Mouse (Mus musculus): ENCODE measurements around the gene Sema7a.

- no peak for TF ChIP-seq GATA1 (IDR thresholded peaks at IDR 0.05; ENCODE audit: borderline replicate concordance, low read length)
- TF ChIP-seq FLI1 (IDR thresholded peaks at IDR 0.05; ENCODE audit: low read length), result no peak
These were observed 27.5 kb downstream of the Sema7a start for GRCm38 (mm10) chr9:57967237-57967960.
